Mouse (Mus musculus): ENCODE measurements around the gene Slc35d3. TPM values are rescaled to one million over a fixed set of nuclear protein-coding genes. Genes with fewer than 3 reads are reported as not detected.

Gene Slc35d3
- polyA plus RNA-seq, 1 experiment from 2014 or later = 0.50 TPM

GRCm38 (mm10) chr10:19849771-19850365 lies 1.4 kb downstream of the Slc35d3 start:
- Histone ChIP-seq H3K4me3 (replicated peaks; ENCODE audit: low read length) (peak overlapping the region; percentile 51), H3K27me3 (ENCODE audit: control insufficient read depth, insufficient read depth, low read length) (peaks cover 43% of the 10 kb centered on the region), H3K9me3 (replicated peaks; ENCODE audit: control insufficient read depth, low read length) (no peaks in the 10 kb centered on the region), H3K4me1 (ENCODE audit: control insufficient read depth, insufficient read depth, low read length) (peaks cover 15% of the 10 kb centered on the region), H3K4me2 (ENCODE audit: low read depth, low read length) (peak overlapping the region; percentile 99), H3K36me3 (ENCODE audit: control insufficient read depth, insufficient read depth, low read length) (no peaks in the 10 kb centered on the region), H3K9ac (ENCODE audit: low read length) (peak overlapping the region; percentile 67), H3K27ac (ENCODE audit: low read length) (no peak overlapping the region)
- peak; percentile 38; the same call in 1 of the 2 replicates for ATAC-seq (ENCODE audit: insufficient read depth, low FRiP score)
- under 1% methylated on average over 32 of the region's 32 CpGs for WGBS

- Histone ChIP-seq H3K36me3 (ENCODE audit: control insufficient read depth, insufficient read depth, low read length) (no peaks in the 10 kb centered on the region), H3K4me1 (ENCODE audit: control insufficient read depth, insufficient read depth, low read length) (peaks cover 15% of the 10 kb centered on the region), H3K27me3 (ENCODE audit: control insufficient read depth, insufficient read depth, low read length) (peaks cover 43% of the 10 kb centered on the region), H3K9me3 (replicated peaks; ENCODE audit: control insufficient read depth, low read length) (no peaks in the 10 kb centered on the region), H3K4me2 (ENCODE audit: low read depth, low read length) (peak overlapping the region; percentile 99), H3K4me3 (replicated peaks; ENCODE audit: low read length) (peak overlapping the region; percentile 51), H3K9ac (ENCODE audit: low read length) (no peak overlapping the region), H3K27ac (ENCODE audit: low read length) (no peak overlapping the region)
- ATAC-seq (ENCODE audit: insufficient read depth, low FRiP score) = 0 out of 2 replicates have a peak, but pooled peaks have one; percentile 20
- WGBS = 7% methylated on average over 44 of the region's 44 CpGs
These were observed 2.1 kb downstream of the Slc35d3 start for GRCm38 (mm10) chr10:19848928-19849770.

GRCm38 (mm10) chr10:19839836-19840235 lies 11.4 kb downstream of the Slc35d3 start:
- H3K9me3 ChIP-seq (replicated peaks; ENCODE audit: control insufficient read depth, low read length) = no peaks in the 10 kb centered on the region
- H3K27me3 ChIP-seq (ENCODE audit: control insufficient read depth, insufficient read depth, low read length) = no peaks in the 10 kb centered on the region
- no peak overlapping the region for H3K9ac ChIP-seq (ENCODE audit: low read length)
- 81% methylated on average over 5 of the region's 5 CpGs for WGBS
- H3K27ac ChIP-seq (ENCODE audit: low read length) = no peak overlapping the region
- H3K4me3 ChIP-seq (replicated peaks; ENCODE audit: low read length) = no peak overlapping the region
- no peak overlapping the region for H3K4me2 ChIP-seq (ENCODE audit: low read depth, low read length)
- no peak for ATAC-seq (ENCODE audit: insufficient read depth, low FRiP score)
- no peaks in the 10 kb centered on the region for H3K4me1 ChIP-seq (ENCODE audit: control insufficient read depth, insufficient read depth, low read length)
- H3K36me3 ChIP-seq (ENCODE audit: control insufficient read depth, insufficient read depth, low read length) = no peaks in the 10 kb centered on the region

GRCm38 (mm10) chr10:19835887-19836710 lies 15.2 kb downstream of the Slc35d3 start:
- Histone ChIP-seq H3K4me2 (ENCODE audit: low read depth, low read length) (no peak overlapping the region), H3K9me3 (replicated peaks; ENCODE audit: control insufficient read depth, low read length) (no peaks in the 10 kb centered on the region), H3K36me3 (ENCODE audit: control insufficient read depth, insufficient read depth, low read length) (no peaks in the 10 kb centered on the region), H3K4me1 (ENCODE audit: control insufficient read depth, insufficient read depth, low read length) (no peaks in the 10 kb centered on the region), H3K4me3 (replicated peaks; ENCODE audit: low read length) (no peak overlapping the region), H3K9ac (ENCODE audit: low read length) (no peak overlapping the region), H3K27ac (ENCODE audit: low read length) (no peak overlapping the region), H3K27me3 (ENCODE audit: control insufficient read depth, insufficient read depth, low read length) (no peaks in the 10 kb centered on the region)
- WGBS = 82% methylated on average over 8 of the region's 8 CpGs
- no peak for ATAC-seq (ENCODE audit: insufficient read depth, low FRiP score)

GRCm38 (mm10) chr10:19834222-19834621 lies 17.0 kb downstream of the Slc35d3 start:
- H3K9me3 ChIP-seq (replicated peaks; ENCODE audit: control insufficient read depth, low read length) = no peaks in the 10 kb centered on the region
- no peak overlapping the region for H3K9ac ChIP-seq (ENCODE audit: low read length)
- no peak overlapping the region for H3K27ac ChIP-seq (ENCODE audit: low read length)
- no peaks in the 10 kb centered on the region for H3K36me3 ChIP-seq (ENCODE audit: control insufficient read depth, insufficient read depth, low read length)
- 93% methylated on average over 6 of the region's 6 CpGs for WGBS
- H3K4me2 ChIP-seq (ENCODE audit: low read depth, low read length) = no peak overlapping the region
- ATAC-seq (ENCODE audit: insufficient read depth, low FRiP score) = no peak
- H3K4me1 ChIP-seq (ENCODE audit: control insufficient read depth, insufficient read depth, low read length) = no peaks in the 10 kb centered on the region
- H3K4me3 ChIP-seq (replicated peaks; ENCODE audit: low read length) = no peak overlapping the region
- H3K27me3 ChIP-seq (ENCODE audit: control insufficient read depth, insufficient read depth, low read length) = no peaks in the 10 kb centered on the region

GRCm38 (mm10) chr10:19831072-19831849 lies 20.0 kb downstream of the Slc35d3 start:
- Histone ChIP-seq H3K9ac (ENCODE audit: low read length) (no peak overlapping the region), H3K27me3 (ENCODE audit: control insufficient read depth, insufficient read depth, low read length) (no peaks in the 10 kb centered on the region), H3K36me3 (ENCODE audit: control insufficient read depth, insufficient read depth, low read length) (no peaks in the 10 kb centered on the region), H3K9me3 (replicated peaks; ENCODE audit: control insufficient read depth, low read length) (no peaks in the 10 kb centered on the region), H3K27ac (ENCODE audit: low read length) (no peak overlapping the region), H3K4me1 (ENCODE audit: control insufficient read depth, insufficient read depth, low read length) (no peaks in the 10 kb centered on the region), H3K4me3 (replicated peaks; ENCODE audit: low read length) (no peak overlapping the region), H3K4me2 (ENCODE audit: low read depth, low read length) (no peak overlapping the region)
- ATAC-seq (ENCODE audit: insufficient read depth, low FRiP score) = no peak
- 76% methylated on average over 5 of the region's 5 CpGs for WGBS

GRCm38 (mm10) chr10:19820986-19821385 lies 30.3 kb downstream of the Slc35d3 start:
- WGBS = 64% methylated on average over 3 of the region's 3 CpGs
- H3K36me3 ChIP-seq (ENCODE audit: control insufficient read depth, insufficient read depth, low read length) = no peaks in the 10 kb centered on the region
- no peak overlapping the region for H3K4me2 ChIP-seq (ENCODE audit: low read depth, low read length)
- no peak overlapping the region for H3K4me3 ChIP-seq (replicated peaks; ENCODE audit: low read length)
- H3K9ac ChIP-seq (ENCODE audit: low read length) = no peak overlapping the region
- no peaks in the 10 kb centered on the region for H3K4me1 ChIP-seq (ENCODE audit: control insufficient read depth, insufficient read depth, low read length)
- no peak for ATAC-seq (ENCODE audit: insufficient read depth, low FRiP score)
- H3K27ac ChIP-seq (ENCODE audit: low read length) = no peak overlapping the region
- H3K9me3 ChIP-seq (replicated peaks; ENCODE audit: control insufficient read depth, low read length) = no peaks in the 10 kb centered on the region
- H3K27me3 ChIP-seq (ENCODE audit: control insufficient read depth, insufficient read depth, low read length) = no peaks in the 10 kb centered on the region; the same call in 1 of the 2 replicates

- 47% methylated on average over 16 of the region's 16 CpGs for WGBS
- Histone ChIP-seq H3K27ac (ENCODE audit: low read length) (no peak overlapping the region), H3K4me2 (ENCODE audit: low read depth, low read length) (no peak overlapping the region), H3K27me3 (ENCODE audit: control insufficient read depth, insufficient read depth, low read length) (no peaks in the 10 kb centered on the region; the same call in 1 of the 2 replicates), H3K36me3 (ENCODE audit: control insufficient read depth, insufficient read depth, low read length) (no peaks in the 10 kb centered on the region), H3K4me1 (ENCODE audit: control insufficient read depth, insufficient read depth, low read length) (no peaks in the 10 kb centered on the region), H3K4me3 (replicated peaks; ENCODE audit: low read length) (no peak overlapping the region), H3K9me3 (replicated peaks; ENCODE audit: control insufficient read depth, low read length) (no peaks in the 10 kb centered on the region), H3K9ac (ENCODE audit: low read length) (no peak overlapping the region)
- no peak for ATAC-seq (ENCODE audit: insufficient read depth, low FRiP score)
These were observed 32.4 kb downstream of the Slc35d3 start for GRCm38 (mm10) chr10:19818723-19819355.
